Mouse (Mus musculus) liver, embryonic 14.5 days (tissue): Measurements from ENCODE around the gene Ap5z1.

ENCODE experiments used
- CTCF ChIP-seq: IDR thresholded peaks from 2 replicates; pipeline ENCODE4 v1.5.1; 2016; ENCODE audit warnings: antibody characterized with exemption, low read depth, control low read depth
- EP300 ChIP-seq: IDR thresholded peaks from 2 replicates; pipeline ENCODE4 v1.6.1; 2016; ENCODE audit warnings: antibody characterized with exemption, low read depth

- TF ChIP-seq CTCF (no peak), EP300 (no peak)
These were observed 19.8 kb upstream of the Ap5z1 start for GRCm38 (mm10) chr5:142443994-142444393.
